Mouse (Mus musculus) adrenal gland (tissue): ENCODE results near the gene Cpt2.

Source experiments
- intact Hi-C: fragments of 180-260 bp; cut with DNase I; formaldehyde crosslinking; loops from one replicate; pipeline ENCODE4 v1.15.1; 2025

Gene Cpt2

GRCm38 (mm10) chr4:107921952-107922351 is 1.5 kb downstream of the Cpt2 start:
- intact Hi-C loops, result no loop called here

GRCm38 (mm10) chr4:107921152-107921695 is 2.2 kb downstream of the Cpt2 start:
- intact Hi-C loops, result no loop called here

- intact Hi-C loops, result no loop called here
Observed at GRCm38 (mm10) chr4:107920336-107920735, 3.1 kb downstream of the Cpt2 start.

GRCm38 (mm10) chr4:107910020-107910419 is 13.4 kb downstream of the Cpt2 start:
- intact Hi-C loops, result no loop called here

- intact Hi-C loops, result no loop called here
Observed at GRCm38 (mm10) chr4:107906561-107906960, 16.8 kb downstream of the Cpt2 start.

GRCm38 (mm10) chr4:107904252-107904651 is 19.2 kb downstream of the Cpt2 start:
- intact Hi-C loops, result no loop called here

GRCm38 (mm10) chr4:107900206-107900605 is 23.2 kb downstream of the Cpt2 start:
- intact Hi-C loops, result no loop called here

- intact Hi-C loops, result no loop called here
Observed at GRCm38 (mm10) chr4:107899211-107899927, 24.0 kb downstream of the Cpt2 start.

GRCm38 (mm10) chr4:107892663-107893062 is 30.7 kb downstream of the Cpt2 start:
- intact Hi-C loops, result no loop called here

GRCm38 (mm10) chr4:107889731-107890432 is 33.5 kb downstream of the Cpt2 start, which contains the start of gene 0610037L13Rik:
0610037L13Rik (plus strand) TSS chr4:107889813.
- intact Hi-C loops, result no loop called here

- intact Hi-C loops, result no loop called here
Observed at GRCm38 (mm10) chr4:107889385-107889730, 34.1 kb downstream of the Cpt2 start.

- intact Hi-C loops, result no loop called here
Observed at GRCm38 (mm10) chr4:107886371-107886770, 37.0 kb downstream of the Cpt2 start.

GRCm38 (mm10) chr4:107881631-107882030 is 41.8 kb downstream of the Cpt2 start:
- intact Hi-C loops, result no loop called here

- intact Hi-C loops, result no loop called here
Observed at GRCm38 (mm10) chr4:107879254-107880050, 44.0 kb downstream of the Cpt2 start, which contains the start of gene Magoh. Magoh (plus strand) TSS chr4:107879755.

- intact Hi-C loops, result no loop called here
Observed at GRCm38 (mm10) chr4:107864866-107865265, 58.5 kb downstream of the Cpt2 start.

GRCm38 (mm10) chr4:107858995-107859394 is 64.4 kb downstream of the Cpt2 start:
- intact Hi-C loops, result no loop called here

- intact Hi-C loops, result no loop called here
Observed at GRCm38 (mm10) chr4:107856958-107857686, 66.3 kb downstream of the Cpt2 start.
